Mouse (Mus musculus): ENCODE measurements at regions not wholly inside any gene's neighbourhood (a gene's known extent, or its start where the extent isn't known, plus 50 kb on each side); places are given as distances from the start of the nearest gene placed in this dataset.
"Not testable (repeated sequence)": the region's sequence is repeated elsewhere in the genome, so short reads cannot be mapped to it uniquely, and the experiment has no call there.

DNA sequence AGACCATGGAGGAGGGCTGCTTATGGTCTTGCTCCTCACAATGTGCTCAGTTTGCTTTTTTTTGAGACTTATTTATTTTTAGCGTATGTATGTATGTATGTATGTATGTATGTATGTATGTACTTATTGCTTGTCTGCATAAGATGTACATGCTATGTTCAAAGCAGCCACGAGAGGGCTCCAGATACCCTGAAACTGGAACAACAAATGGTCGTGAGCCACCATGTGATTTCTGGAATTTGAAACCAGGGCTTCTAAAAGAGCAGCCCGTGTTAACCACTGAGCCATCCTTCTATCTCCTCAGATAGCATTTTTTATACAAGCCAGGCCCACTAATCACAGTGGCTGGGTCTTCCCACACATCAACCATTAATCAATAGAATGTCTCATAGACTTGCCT, 611.2 kb downstream of the 5730507C01Rik start:
- Histone ChIP-seq H3K36me3 (ENCODE audit: control insufficient read depth, insufficient read depth, low read length) (no peaks in the 10 kb centered on the region), H3K4me2 (ENCODE audit: low read depth, low read length) (no peak overlapping the region), H3K4me3 (ENCODE audit: low read depth, low read length) (no peak overlapping the region), H3K27ac (ENCODE audit: low read depth, low read length) (no peak overlapping the region), H3K9me3 (ENCODE audit: control insufficient read depth, low read length) (no peaks in the 10 kb centered on the region), H3K27me3 (ENCODE audit: control insufficient read depth, insufficient read depth, low read length) (no peaks in the 10 kb centered on the region), H3K9ac (replicated peaks; ENCODE audit: low read depth, low read length) (no peak overlapping the region), H3K4me1 (ENCODE audit: control insufficient read depth, insufficient read depth, low read length) (no peaks in the 10 kb centered on the region)
- ATAC-seq (ENCODE audit: low read depth): no peak
- WGBS: 69% methylated on average over 4 of the region's 4 CpGs

DNA sequence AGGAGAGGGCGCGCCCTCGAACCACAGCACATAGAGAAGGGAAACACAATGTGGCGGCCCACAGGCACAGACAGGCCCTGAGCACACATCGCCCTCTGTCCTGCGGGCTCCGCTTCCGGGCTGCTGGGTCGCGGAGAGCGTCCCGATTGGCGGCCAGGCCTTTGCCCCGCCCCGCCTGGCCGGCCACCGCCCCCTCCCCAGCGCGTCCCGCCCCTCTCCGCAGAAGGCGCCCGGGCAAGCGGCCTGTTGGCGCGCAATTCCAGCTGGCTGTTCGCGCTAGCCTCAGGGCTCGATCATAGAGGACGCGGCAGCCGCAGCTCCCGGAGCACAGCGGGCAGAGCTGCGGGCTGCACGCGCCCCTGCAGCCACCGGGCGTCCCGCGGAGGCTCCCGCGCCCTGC, 661.3 kb downstream of the 5730507C01Rik start:
- no peaks in the 10 kb centered on the region for H3K36me3 ChIP-seq (ENCODE audit: control insufficient read depth, insufficient read depth, low read length)
- H3K4me3 ChIP-seq (ENCODE audit: low read depth, low read length): no peak overlapping the region
- peaks cover 4% of the 10 kb centered on the region; the same call in 1 of the 2 replicates for H3K9me3 ChIP-seq (ENCODE audit: control insufficient read depth, low read length)
- WGBS: 11% methylated on average over 31 of the region's 43 CpGs
- no peak overlapping the region for H3K4me2 ChIP-seq (ENCODE audit: low read depth, low read length)
- H3K4me1 ChIP-seq (ENCODE audit: control insufficient read depth, insufficient read depth, low read length): no peaks in the 10 kb centered on the region
- no peak overlapping the region for H3K9ac ChIP-seq (replicated peaks; ENCODE audit: low read depth, low read length)
- ATAC-seq (ENCODE audit: low read depth): no peak
- no peak overlapping the region for H3K27ac ChIP-seq (ENCODE audit: low read depth, low read length)
- H3K27me3 ChIP-seq (ENCODE audit: control insufficient read depth, insufficient read depth, low read length): no peaks in the 10 kb centered on the region

DNA sequence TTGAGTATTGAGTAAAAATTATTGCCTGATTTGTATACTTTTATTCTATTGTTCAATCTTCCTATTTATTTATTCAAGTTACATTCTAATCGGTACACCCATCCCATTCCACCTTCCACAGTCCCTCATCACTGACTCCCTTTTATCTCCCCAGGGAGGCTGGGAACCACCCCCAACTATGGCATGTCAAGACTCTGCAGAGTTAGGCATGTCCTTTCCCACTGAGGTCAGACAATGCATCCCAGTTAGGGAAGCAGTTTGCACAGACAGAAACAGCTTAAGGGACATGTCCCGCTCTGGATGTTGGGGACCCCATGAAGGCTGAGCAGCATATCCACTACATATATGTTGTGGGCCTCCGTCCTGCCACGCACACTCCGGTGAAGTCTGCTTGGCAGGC, 678.1 kb downstream of the 5730507C01Rik start:
- WGBS: 98% methylated on average over 5 of the region's 5 CpGs
- H3K4me3 ChIP-seq (ENCODE audit: low read depth, low read length): no peak overlapping the region
- no peak for ATAC-seq (ENCODE audit: low read depth)
- no peak overlapping the region for H3K27ac ChIP-seq (ENCODE audit: low read depth, low read length)
- no peaks in the 10 kb centered on the region for H3K36me3 ChIP-seq (ENCODE audit: control insufficient read depth, insufficient read depth, low read length)
- H3K27me3 ChIP-seq (ENCODE audit: control insufficient read depth, insufficient read depth, low read length): no peaks in the 10 kb centered on the region
- H3K4me1 ChIP-seq (ENCODE audit: control insufficient read depth, insufficient read depth, low read length): no peaks in the 10 kb centered on the region
- no peak overlapping the region for H3K4me2 ChIP-seq (ENCODE audit: low read depth, low read length)
- no peak overlapping the region for H3K9ac ChIP-seq (replicated peaks; ENCODE audit: low read depth, low read length)
- H3K9me3 ChIP-seq (ENCODE audit: control insufficient read depth, low read length): no peaks in the 10 kb centered on the region; the same call in 1 of the 2 replicates

- H3K4me2 ChIP-seq (ENCODE audit: low read depth, low read length); H3K36me3 ChIP-seq (ENCODE audit: control insufficient read depth, insufficient read depth, low read length); H3K9ac ChIP-seq (replicated peaks; ENCODE audit: low read depth, low read length); H3K4me1 ChIP-seq (ENCODE audit: control insufficient read depth, insufficient read depth, low read length); ATAC-seq (ENCODE audit: low read depth); H3K27me3 ChIP-seq (ENCODE audit: control insufficient read depth, insufficient read depth, low read length); H3K9me3 ChIP-seq (ENCODE audit: control insufficient read depth, low read length); H3K4me3 ChIP-seq (ENCODE audit: low read depth, low read length); H3K27ac ChIP-seq (ENCODE audit: low read depth, low read length): not testable (repeated sequence)
- 91% methylated on average over 3 of the region's 3 CpGs for WGBS
These were observed 678.7 kb downstream of the 5730507C01Rik start for GRCm38 (mm10) chr12:19193041-19193440.

DNA sequence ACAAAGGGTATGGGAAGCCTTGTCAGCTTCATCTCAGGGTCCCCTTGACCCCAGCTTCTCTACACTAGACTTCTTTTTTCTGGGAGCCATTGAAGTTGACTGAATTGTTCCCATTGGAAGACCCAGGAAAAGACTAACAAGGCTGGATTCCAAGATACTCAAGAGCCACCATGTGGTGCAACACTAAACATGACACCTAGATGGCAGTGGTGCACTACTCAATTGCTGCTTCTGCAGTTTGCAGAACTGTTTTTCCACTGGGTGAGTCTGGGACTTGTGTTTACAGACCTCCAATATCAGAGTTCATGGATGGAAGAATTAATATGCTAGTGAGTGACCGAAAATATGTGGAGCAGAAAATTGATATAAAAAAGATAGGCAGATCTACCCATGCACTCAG, 709.7 kb downstream of the 5730507C01Rik start:
- H3K4me3 ChIP-seq (ENCODE audit: low read depth, low read length); H3K36me3 ChIP-seq (ENCODE audit: control insufficient read depth, insufficient read depth, low read length); ATAC-seq (ENCODE audit: low read depth); H3K4me1 ChIP-seq (ENCODE audit: control insufficient read depth, insufficient read depth, low read length); H3K4me2 ChIP-seq (ENCODE audit: low read depth, low read length); H3K9me3 ChIP-seq (ENCODE audit: control insufficient read depth, low read length); H3K9ac ChIP-seq (replicated peaks; ENCODE audit: low read depth, low read length); H3K27me3 ChIP-seq (ENCODE audit: control insufficient read depth, insufficient read depth, low read length); H3K27ac ChIP-seq (ENCODE audit: low read depth, low read length): not testable (repeated sequence)
- 79% methylated on average over 1 of the region's 1 CpGs for WGBS

GRCm38 (mm10) chr12:19246731-19247130, 707.6 kb upstream of the Gm21863 start:
- H3K4me3 ChIP-seq (ENCODE audit: low read depth, low read length); H3K9ac ChIP-seq (replicated peaks; ENCODE audit: low read depth, low read length); H3K9me3 ChIP-seq (ENCODE audit: control insufficient read depth, low read length); ATAC-seq (ENCODE audit: low read depth); H3K36me3 ChIP-seq (ENCODE audit: control insufficient read depth, insufficient read depth, low read length); H3K27me3 ChIP-seq (ENCODE audit: control insufficient read depth, insufficient read depth, low read length); H3K4me1 ChIP-seq (ENCODE audit: control insufficient read depth, insufficient read depth, low read length); H3K27ac ChIP-seq (ENCODE audit: low read depth, low read length); H3K4me2 ChIP-seq (ENCODE audit: low read depth, low read length): not testable (repeated sequence)
- 96% methylated on average over 20 of the region's 23 CpGs for WGBS

GRCm38 (mm10) chr12:19288271-19288890, 665.9 kb upstream of the Gm21863 start:
- H3K27me3 ChIP-seq (ENCODE audit: control insufficient read depth, insufficient read depth, low read length); H3K36me3 ChIP-seq (ENCODE audit: control insufficient read depth, insufficient read depth, low read length); H3K27ac ChIP-seq (ENCODE audit: low read depth, low read length); H3K4me1 ChIP-seq (ENCODE audit: control insufficient read depth, insufficient read depth, low read length); H3K9me3 ChIP-seq (ENCODE audit: control insufficient read depth, low read length); H3K4me2 ChIP-seq (ENCODE audit: low read depth, low read length): not testable (repeated sequence)
- Histone ChIP-seq H3K9ac (replicated peaks; ENCODE audit: low read depth, low read length) (0 out of 2 replicates have a peak overlapping the region, but pooled peaks have one; percentile 11), H3K4me3 (ENCODE audit: low read depth, low read length) (peak overlapping the region; percentile 29)
- 12% methylated on average over 44 of the region's 75 CpGs for WGBS
- peak; percentile 92 for ATAC-seq (ENCODE audit: low read depth)

GRCm38 (mm10) chr12:19289038-19289437, 665.3 kb upstream of the Gm21863 start:
- Histone ChIP-seq H3K4me2 (ENCODE audit: low read depth, low read length) (peak overlapping the region; percentile 8; the same call in 1 of the 2 replicates), H3K4me3 (ENCODE audit: low read depth, low read length) (peak overlapping the region; percentile 29)
- not testable (repeated sequence) for H3K9me3 ChIP-seq (ENCODE audit: control insufficient read depth, low read length); H3K9ac ChIP-seq (replicated peaks; ENCODE audit: low read depth, low read length); H3K36me3 ChIP-seq (ENCODE audit: control insufficient read depth, insufficient read depth, low read length); H3K27me3 ChIP-seq (ENCODE audit: control insufficient read depth, insufficient read depth, low read length); ATAC-seq (ENCODE audit: low read depth); H3K4me1 ChIP-seq (ENCODE audit: control insufficient read depth, insufficient read depth, low read length); H3K27ac ChIP-seq (ENCODE audit: low read depth, low read length)
- 40% methylated on average over 17 of the region's 18 CpGs for WGBS

- not testable (repeated sequence) for H3K36me3 ChIP-seq (ENCODE audit: control insufficient read depth, insufficient read depth, low read length); H3K27me3 ChIP-seq (ENCODE audit: control insufficient read depth, insufficient read depth, low read length); H3K9ac ChIP-seq (replicated peaks; ENCODE audit: low read depth, low read length); H3K4me3 ChIP-seq (ENCODE audit: low read depth, low read length); ATAC-seq (ENCODE audit: low read depth); H3K27ac ChIP-seq (ENCODE audit: low read depth, low read length); H3K4me2 ChIP-seq (ENCODE audit: low read depth, low read length); H3K9me3 ChIP-seq (ENCODE audit: control insufficient read depth, low read length); H3K4me1 ChIP-seq (ENCODE audit: control insufficient read depth, insufficient read depth, low read length)
- WGBS: 87% methylated on average over 3 of the region's 3 CpGs
These were observed 662.1 kb upstream of the Gm21863 start for GRCm38 (mm10) chr12:19292068-19292770.

Data from neural tube, embryonic 14.5 days (tissue).